Mouse (Mus musculus) kidney, adult 8-10 months (tissue): ENCODE measurements around the gene Sms.

ENCODE experiments used
- DNase-seq, 2 experiments: peaks; one replicate each; pipeline ENCODE4 v3.0.0; 2022

The Sms gene

DNA sequence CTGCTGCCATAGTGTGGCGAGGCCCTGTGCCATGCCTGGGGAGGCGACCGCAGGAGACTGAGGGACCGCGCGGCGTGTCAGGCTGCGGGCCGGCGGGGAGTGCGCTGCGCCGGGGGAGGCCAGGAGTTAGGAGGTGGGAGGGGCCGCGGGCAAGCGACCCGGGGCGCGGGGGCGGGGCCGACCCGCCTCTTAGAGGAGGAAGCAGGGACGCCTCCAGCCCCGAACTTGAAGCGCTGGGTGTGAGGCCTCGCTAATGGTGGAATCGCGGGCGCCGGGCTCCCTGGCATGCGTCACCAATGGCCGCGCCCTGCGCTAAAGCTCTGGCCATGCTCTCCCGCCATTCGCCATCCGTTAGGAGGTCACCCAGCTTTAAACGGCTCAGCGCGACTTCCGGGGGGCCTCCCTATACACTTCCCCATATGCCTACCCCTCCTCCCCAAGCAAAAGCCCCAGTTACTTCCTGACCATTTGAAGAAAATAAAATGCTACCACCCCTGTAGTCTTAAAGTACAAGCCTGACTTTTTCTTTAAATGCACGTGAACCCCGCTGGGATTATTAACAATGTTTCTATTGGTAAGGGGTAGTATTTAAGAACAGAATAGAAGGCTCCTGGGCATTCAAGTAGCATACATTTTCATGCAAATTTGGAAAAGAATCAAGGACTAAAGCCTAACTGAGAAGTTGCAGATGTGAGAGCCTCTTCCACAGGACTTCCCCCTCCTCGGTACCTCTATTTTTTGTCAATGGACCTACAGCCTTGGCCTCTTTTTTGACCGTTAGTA is at the start of gene Sms:
Sms (minus strand) TSS at position 344 of the 783 bp plus-strand sequence.
- DNase-seq, result peak; percentile 36 to 42

DNA sequence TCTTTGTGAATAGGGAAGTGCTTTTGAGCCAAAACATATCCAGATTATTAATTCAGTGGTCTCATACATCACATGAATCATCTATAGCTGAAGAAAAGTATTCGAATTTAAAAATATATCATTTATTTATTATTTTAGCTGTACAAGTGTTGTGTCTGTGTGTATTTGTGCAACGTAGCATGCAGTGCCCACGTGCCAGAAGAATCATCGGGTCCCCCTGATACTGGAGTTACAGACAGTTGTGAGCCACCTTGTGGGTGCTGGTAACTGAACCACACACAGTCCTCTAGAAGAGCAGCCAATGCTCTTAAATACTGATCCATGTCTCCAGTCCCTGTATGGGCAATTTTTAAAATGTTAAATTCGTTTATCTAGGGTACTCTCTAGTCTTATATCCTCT is 14.3 kb upstream of the Sms start:
- DNase-seq, result no peak

DNA sequence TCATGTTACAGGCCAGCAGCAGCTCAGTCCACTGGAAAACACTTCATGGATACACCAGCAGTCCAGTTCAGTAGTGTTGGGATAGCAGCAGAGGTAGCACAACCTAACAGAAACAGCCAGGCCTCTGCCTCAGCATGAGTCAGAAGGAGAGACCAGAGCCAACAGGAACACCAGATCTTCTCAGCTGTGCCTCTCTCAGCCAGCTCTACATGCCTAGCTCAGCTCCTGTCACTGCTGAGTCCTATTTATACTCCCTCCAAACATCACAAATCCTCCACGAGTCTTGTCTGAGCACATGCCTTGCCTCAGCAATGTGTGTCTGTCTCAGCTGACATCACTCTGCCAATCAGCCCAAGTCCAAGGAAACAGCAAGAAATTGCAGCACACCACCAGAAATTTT is 12.4 kb upstream of the Sms start:
- DNase-seq, result no peak

DNA sequence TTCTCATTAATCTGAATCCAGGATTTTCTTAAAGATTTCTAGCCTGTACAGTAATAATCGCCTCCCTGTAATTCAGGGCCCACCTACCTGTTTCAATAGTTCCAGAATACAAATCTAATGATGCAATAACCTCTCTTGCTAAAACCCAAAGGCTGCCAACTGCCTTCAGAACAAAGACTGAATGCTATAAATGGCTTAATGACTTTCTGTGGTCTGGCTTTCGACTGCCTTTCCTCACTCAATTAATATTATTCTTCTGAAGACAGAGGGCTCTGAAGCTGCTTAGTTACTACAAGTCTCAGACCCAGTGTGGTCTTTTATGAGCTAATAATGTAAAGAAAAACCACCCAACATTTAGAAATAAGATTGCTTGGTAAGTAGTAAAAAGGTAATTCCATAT is 9.8 kb upstream of the Sms start:
- no peak for DNase-seq

DNA sequence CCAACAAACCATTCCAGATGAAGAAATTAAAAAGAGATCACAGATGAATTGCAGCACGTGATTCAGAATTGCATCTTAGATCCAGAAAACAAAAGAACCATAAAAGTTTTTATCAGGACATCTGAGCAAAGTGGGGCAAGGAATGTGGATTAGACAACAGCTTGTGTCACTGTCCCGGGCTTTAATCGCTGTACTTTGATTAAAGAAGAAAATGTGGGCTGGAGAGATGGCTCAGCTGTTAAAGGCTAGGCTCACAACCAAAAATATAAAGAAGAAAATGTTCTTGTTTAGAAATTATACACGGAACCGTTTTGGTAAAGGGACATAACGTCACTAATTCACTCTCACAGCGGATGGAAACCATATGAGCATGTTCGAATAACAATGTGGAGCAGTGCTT is 7.9 kb upstream of the Sms start:
- no peak for DNase-seq

DNA sequence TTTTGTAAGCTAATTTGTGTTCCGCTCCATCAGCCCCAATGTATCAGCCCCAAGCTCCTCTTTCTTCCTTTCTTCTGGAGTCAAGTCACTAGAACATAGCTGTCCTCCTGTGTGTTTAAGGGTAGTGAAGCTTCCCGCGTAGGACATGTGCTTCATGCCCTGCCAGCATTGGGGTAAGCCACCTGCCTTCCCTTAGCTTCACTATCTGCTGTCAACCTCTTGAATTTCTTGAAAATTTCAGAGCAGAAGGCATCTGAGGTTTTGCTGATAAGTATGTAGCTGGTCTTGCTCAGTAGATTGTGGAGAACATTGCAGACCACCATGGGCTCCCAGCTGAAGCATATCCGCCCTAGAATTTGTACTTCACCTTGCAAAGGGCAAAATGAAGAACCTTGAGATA is 1.1 kb upstream of the Sms start:
- DNase-seq, result no peak

DNA sequence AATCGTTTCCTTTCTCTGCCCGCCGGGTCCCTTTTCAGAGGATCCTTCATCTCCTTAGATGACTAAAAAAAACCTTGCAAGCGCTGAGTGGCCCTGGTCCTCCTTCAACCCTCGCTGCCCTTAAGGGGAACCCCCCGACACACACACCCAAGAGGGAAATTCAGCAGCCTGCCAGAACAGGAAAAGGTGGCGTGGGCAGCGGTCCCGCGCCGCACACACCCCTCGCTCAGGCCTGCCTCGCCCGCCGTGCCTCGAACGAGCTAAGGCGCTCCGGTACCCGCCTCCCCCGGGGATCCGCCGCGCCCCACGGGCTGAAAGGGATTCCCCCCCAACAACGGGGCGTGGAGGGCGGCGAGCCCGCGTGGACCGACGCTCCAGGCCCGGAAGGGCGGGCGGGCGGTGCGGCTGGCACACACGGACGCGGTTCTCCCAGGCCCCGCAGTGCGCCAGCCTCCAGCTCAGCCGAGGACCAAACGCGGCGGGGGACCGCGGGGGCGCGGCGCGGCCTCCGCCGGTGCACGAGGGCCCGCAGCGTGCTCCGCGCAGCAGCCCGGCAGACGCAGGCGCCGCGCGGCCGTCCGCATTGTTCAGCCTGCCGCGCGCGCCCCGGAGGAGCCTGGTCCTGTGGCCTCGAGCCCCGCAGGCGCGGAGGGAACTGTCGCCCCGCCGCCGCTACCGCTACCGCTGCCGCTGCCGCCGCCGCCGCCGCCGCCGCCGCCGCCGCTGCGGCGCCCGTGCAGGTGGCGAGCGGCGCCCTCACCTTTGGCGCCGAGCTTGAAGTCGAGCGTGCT is 747 bp downstream of the Sms start:
- peak in 1 of 2 experiments; percentile 8 for DNase-seq

DNA sequence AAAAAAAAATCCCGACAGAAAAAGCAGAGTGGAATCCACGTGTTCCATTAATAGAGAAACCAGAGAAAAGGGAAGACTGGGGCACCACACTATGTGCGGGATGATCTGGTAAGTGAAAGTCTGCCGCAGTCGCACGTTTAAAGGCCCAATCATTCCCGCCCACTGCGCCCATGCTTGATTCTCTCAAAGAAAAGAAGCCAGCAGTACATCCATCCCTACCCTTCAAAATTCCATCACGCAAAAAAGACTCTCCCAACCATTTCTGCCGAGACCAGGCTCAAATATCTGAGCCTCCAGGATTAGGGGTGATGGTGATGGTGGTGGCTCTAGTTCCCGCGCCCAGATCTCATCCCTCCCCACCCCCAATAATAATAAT is 1.3 kb downstream of the Sms start:
- DNase-seq, result no peak

DNA sequence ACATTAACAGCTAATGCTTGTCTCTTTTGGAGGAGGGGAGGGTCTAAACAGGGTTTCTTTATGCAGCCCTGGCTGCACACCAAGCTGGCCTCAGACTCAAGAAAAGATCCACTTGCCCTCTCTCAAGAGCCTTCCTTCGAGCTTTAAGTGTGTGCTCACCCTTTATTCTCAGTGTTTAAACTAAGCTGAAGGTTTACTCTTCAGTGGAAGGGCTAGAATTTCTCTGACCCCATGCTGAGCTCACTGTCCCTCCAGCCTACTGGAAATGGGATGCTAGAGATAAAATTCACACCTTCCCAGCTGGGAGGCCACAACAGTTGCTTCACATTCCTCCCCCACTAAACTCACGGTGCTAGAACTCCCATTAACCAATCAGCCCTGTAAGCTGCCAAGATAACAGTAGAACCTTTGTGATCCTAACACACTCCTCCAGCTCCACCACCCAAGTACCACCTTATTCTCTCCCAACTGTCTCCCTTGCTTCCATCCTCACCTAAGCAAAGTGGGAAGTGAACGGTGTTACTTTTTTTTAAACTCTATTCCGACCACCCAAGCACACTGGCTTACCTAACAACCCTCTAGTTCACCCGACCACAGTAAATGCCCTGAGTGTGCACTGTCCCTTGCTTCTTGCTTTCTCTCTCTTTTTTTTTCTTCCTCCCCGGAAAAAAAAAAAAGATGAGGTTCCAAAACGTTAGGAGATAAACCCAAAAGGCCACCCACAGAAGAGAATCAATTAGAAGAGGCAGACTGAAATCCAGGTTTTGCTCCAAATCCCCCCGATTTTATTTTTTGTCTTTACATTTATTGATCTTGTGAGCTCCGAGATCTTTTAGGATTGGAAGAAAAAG is 2.0 kb downstream of the Sms start:
- peak in 1 of 2 experiments; percentile 13 for DNase-seq

DNA sequence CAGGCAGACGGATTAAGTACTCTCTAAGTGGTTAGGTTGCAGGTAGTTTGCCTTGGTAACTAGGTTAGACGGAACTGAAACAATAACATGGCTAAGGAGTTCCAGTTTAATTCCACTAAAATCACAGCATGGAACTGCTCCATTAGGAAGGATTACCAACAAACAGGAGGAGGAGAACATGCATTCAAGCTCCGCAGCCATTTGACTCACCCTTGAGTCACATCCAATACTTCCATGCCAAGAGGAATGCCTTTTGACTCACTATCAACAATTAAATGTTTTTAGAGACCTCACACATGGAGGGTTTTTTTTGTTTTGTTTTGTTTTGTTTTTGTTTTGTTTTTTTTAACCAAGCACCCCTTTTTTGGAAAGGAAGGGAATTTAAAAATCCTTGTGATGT is 3.3 kb downstream of the Sms start:
- DNase-seq, result no peak

DNA sequence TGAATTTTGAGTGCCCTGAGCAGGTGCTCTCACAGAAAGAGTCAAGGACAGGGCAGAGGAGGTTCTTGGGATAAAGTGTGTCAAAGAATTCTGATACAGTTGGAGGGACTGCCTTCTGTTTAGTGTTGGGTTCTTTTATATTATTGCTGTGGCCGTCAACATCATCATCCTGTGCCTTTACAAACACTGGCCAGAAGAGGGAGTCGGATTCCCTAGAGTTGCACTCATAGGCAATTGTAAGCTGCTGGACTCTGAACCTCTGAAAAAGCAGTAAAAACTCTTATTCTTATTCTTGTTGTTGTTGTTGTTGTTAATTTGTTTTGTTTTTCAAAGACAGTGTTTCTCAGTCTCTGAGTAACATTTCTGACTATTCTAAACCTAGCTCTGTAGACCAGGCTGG is 5.3 kb downstream of the Sms start:
- DNase-seq, result peak in 1 of 2 experiments; percentile 32

DNA sequence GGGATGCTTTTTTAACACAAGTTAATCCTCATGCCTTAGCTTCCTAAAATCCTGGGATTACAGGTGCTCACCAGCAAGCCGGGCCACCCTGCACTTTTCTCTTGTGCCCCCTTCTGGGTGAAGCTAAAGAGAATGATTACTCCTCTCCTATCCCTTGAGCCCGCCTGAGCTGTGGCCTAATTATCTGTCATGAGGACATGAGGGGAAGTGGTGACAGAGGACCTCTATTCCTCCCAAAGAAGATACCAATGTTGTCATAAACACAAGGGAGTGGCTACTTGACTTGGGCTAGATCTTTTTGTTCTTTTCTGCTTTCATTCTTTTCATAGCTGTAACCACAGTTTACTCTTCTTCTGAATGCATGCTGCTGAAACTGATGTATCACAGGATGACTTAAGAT is 9.2 kb downstream of the Sms start:
- DNase-seq, result no peak

DNA sequence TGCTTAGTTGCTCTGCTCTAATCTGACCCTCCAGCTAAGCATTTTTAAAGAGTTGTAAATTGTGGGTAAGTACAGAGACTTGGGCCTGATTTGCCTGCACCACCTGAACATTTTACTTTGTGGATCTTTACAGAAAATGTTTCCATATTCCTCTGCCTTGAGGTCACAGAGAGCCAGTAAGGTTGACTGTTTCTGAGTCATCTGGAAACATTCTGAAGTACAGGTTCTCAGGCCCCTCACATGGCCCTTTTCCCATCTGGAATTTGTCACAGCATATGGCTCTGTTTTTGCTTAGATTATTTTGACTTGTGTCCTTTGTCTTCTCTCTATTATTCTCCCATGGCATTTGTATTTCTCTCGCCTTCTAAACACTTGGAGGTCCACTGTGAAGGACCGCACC is 10.2 kb downstream of the Sms start:
- DNase-seq, result no peak

DNA sequence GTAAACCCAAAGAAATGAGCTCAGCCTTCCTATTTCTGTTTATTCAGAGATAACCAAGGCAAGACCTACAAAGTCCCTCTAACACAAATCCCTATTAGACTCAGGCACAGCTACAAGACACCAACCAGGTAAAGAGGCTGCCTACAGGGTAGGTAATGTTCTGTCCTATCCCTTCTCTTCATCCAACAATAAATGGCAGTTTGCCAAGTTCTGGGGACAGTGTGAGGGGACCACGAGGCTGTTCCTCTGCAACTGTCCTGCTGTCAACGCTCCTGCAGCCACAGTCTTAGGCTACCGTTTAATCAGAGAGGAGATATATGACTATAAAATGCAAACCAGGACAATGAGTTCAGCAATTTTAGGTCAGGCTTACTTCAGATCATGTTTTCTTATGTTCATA is 14.8 kb downstream of the Sms start:
- no peak for DNase-seq

DNA sequence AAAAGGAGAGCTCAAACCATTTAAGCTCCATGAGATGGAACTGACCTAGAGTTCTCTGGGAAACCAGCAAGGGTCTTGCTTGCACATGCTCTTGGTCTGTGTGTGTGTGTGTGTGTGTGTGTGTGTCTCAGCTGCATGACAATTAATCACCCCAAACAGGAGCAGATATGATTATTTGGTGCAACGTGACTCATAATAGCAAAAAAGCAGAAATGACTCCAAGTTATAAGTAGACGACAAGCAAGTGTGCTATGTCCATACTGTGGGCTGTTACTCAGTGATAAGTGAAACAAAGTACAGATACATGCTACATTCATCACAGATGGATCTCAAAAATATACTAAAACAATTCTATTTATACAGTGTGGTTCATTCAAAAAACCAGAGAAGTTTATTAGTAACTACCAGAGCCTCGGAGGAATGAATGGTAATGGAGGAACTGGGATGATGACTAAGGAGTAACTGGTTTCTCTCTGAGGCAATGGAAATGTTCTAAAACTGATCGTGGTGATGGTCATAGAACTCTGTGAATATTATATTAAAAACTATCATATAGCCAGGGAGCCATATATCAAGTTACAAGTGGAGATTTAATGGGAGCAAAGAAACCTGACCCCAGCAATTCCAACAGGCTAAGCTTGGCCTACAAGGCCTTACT is 15.8 kb downstream of the Sms start:
- DNase-seq, result no peak

DNA sequence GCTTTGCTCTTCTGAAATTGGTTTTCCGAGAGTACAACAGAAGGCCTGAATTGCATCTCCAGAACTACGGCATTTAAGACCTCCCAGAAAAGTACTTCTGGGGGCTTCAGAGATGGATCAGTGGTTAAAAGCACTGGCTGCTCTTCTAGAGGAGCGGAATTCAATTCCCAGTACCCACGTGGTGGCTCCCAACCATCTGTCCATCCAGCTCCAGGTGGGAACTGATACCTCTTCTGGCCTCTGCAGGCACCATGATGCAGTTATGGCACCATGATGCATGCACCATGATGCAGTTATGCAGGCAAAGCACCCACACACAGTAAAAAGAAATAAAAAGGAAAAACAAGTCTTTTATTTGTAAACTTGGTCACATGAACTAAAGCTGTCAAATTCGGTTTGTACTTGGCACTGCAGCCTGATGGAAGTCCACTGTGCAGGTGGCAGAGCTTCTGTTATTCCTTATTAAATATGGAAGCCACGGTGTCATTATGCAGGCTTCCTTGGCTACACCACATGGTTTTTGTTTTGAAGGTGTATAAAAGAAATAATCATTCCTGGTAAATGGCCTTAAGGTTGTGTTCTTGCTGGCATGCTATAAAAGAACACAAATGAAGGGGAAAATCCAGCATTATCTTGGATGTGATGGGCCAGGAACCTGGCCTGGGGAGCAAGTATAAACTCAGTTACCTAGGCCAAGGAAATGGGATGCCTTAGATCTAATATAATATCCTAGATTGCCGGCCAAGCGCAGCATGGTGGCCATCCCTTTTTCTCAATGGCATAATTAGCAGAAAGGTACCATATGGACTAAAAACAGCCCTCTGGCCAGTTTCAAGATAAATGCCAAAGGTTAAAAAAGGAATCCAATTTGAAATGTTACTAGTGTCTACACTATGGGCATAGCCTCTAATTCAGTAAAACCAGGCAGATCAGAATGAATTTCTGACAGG is 20.1 kb downstream of the Sms start:
- no peak for DNase-seq

DNA sequence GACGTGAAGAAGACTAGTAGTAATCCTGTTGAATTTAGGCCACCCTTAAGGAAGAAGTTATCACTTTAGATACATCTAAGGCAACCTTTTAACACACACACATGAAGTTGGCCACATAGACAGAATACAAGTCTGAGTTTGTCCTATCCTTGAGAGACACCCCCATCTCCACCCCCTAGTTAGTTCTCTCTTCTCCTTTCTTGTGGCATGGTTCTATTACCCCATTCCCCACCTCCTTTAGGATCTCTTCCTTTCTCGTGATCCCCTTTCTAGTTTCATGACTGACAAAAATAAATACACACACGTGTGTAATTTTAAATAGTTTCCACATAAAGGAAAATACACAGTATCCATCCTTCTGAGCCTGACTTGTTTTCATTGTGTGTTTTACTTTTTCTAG is 23.3 kb downstream of the Sms start:
- DNase-seq, result no peak

DNA sequence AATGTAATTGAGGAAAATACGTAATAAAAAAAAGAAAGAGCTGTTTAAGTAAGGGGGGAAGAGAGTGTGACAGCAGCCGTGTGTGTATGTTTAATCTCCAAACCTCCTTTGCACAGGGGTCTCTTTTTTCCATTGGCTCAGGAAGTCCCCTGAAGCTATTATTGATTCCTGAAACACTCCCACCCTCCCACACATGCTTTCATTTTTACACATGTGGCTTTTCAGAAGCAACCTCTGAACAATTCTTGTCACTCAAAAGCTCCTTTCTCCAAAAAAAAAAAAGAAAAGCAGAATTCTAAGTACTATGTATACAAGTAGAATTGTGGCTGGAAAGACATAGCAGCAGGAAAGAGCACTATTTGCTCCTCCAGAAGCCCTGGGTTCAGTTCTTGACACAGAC is 24.0 kb downstream of the Sms start:
- no peak for DNase-seq

DNA sequence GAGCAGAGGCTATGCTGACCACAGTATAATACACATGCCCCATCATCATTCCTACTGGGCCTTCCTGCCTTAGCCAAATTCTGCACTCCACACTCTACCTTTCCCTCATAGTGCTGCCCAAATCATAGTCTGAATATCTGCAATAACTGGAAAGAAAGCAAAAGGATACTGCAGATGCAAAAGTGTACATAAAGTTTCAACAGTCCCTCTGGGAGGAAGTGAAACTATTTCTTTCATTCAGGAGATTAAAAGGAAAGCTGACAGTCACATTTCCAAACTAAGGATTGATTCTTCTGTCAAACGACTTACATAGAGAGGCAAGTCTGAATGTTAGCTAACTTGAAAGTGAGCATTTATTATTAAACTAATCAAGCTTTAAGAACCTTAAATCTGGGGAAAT is 26.1 kb downstream of the Sms start:
- DNase-seq, result no peak

DNA sequence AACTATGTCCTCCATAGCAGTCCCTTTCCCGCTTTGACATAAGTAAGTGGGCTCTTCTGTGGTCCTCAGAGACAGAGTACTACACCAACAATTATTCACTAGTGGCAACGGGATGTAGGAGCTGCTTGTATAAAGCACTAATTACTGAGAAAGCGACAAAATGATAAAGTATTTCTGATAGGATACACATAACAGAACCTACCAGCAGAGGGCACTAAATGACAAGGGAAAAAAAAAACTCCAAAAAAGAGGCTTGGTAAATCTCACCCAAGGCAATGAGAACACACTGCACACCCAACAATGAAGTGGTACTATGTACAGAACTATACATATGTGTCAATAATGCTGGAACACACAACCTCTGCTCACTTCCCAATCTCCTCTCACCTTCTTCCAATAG is 29.4 kb downstream of the Sms start:
- no peak for DNase-seq

DNA sequence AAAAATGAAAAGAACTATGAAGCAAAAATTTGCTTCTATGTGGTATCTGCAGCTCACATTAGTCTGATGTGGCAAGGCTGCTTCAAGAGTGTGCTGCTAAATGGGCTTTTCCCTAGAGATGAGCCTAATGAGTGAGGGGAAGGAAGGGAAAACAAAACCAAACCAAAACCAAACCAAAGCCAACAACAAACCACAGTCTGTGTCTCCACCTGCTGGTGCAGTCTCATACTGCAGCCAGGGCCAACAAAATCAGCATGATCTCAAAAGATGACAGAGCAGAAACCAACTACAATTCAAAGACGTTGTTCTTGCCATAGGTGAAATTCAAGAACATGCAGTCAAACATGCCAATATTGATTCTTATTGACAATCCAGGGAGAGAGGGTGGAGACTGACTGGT is 37.7 kb downstream of the Sms start:
- peak; percentile 12 to 42 for DNase-seq

DNA sequence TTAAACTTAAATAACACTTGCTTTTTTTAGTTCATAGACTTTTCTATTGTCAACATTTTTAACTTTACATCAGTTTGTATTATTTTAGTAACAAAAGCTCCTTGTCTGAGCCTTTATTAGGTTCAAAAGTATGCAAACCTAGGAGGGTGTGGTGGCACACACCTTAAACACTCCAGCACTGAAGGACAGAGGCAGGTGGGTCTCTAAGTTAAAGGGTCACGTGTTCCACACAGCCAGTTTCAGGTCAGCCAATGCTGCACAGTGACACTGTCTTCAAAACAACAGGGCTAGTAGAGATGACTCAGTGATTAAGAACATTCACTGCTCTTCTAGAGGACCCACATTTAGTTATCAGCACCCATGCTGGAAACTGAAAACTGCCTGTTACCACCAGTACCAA is 43.1 kb downstream of the Sms start:
- no peak for DNase-seq
